Mouse (Mus musculus) embryonic facial prominence, embryonic 14.5 days (tissue): ENCODE measurements around the gene Myo1c. TPM values are rescaled to one million over a fixed set of nuclear protein-coding genes. Genes with fewer than 3 reads are reported as not detected.

ENCODE experiments used
- ATAC-seq: fragments of 200-750 bp; cut with Nextera tagmentation; 2 replicates; pipeline ENCODE4 v1.8.0; 2017; ENCODE audit warnings: low read depth, moderate number of reproducible peaks, moderate TSS enrichment
- DNase-seq: peaks from one replicate; pipeline ENCODE4 v3.0.0-alpha.2; 2015; ENCODE audit warnings: low spot score
- H3K27ac ChIP-seq: fragments of 300-500 bp; sonication (generic); replicated peaks from 2 replicates; pipeline ENCODE4 v1.5.1; 2014; ENCODE audit warnings: low read depth, mild to moderate bottlenecking, low read length, moderate library complexity
- H3K27me3 ChIP-seq: fragments of 300-500 bp; sonication (generic); replicated peaks from 2 replicates; pipeline ENCODE4 v1.6.1; 2014; ENCODE audit warnings: low read length; ENCODE audit not compliant: control insufficient read depth, insufficient read depth
- H3K36me3 ChIP-seq: fragments of 300-500 bp; sonication (generic); 2 replicates; pipeline ENCODE4 v1.6.1; 2014; ENCODE audit warnings: low read length, mixed read lengths; ENCODE audit not compliant: control insufficient read depth, insufficient read depth
- H3K4me1 ChIP-seq: fragments of 300-500 bp; sonication (generic); 2 replicates; pipeline ENCODE4 v1.6.1; 2014; ENCODE audit warnings: antibody characterized with exemption, low read length; ENCODE audit not compliant: control insufficient read depth, insufficient read depth
- H3K4me2 ChIP-seq: fragments of 300-500 bp; sonication (generic); 2 replicates; pipeline ENCODE4 v1.6.1; 2014; ENCODE audit warnings: low read depth, mild to moderate bottlenecking, low read length, moderate library complexity, mixed read lengths
- H3K4me3 ChIP-seq: fragments of 300-500 bp; sonication (generic); 2 replicates; pipeline ENCODE4 v1.5.1; 2014; ENCODE audit warnings: low read depth, mild to moderate bottlenecking, low read length
- H3K9ac ChIP-seq: fragments of 300-500 bp; sonication (generic); 2 replicates; pipeline ENCODE4 v1.6.1; 2014; ENCODE audit warnings: low read depth, mild to moderate bottlenecking, low read length, moderate library complexity, mixed read lengths
- H3K9me3 ChIP-seq: fragments of 300-500 bp; sonication (generic); 2 replicates; pipeline ENCODE4 v1.6.1; 2016; ENCODE audit warnings: low read length; ENCODE audit not compliant: control insufficient read depth
- WGBS: fragments of 180-500 bp; shearing (Covaris S2); extraction: QIAGEN DNeasy Blood & Tissue Kit; methylation state at CpG from one replicate; pipeline ENCODE4 v1.1.7; 2014; 5-methylcytosine and 5-hydroxymethylcytosine counted together
- polyA plus RNA-seq: library from polyadenylated mRNA; unstranded; fragments of >200 nt; fragmentation: Nextera tagmentation; extraction: Ambion mirVana; gene quantifications from 2 replicates; pipeline ENCODE4 v1.2.1, GENCODE M21; 2014

Gene Myo1c
- polyA plus RNA-seq, result 45.5 and 49.7 TPM in 2 replicates

GRCm38 (mm10) chr11:75650311-75650710, at the start of gene Myo1c:
Gene Myo1c (plus strand): TSS chr11:75650504.
- no peak for ATAC-seq
- H3K4me1 ChIP-seq, result peaks cover 29% of the 10 kb centered on the region
- no peak for DNase-seq
- H3K27ac ChIP-seq, result peak within 1 kb of the TSS; percentile 77
- peak within 1 kb of the TSS; percentile 68 for H3K4me3 ChIP-seq
- H3K9ac ChIP-seq, result peak within 1 kb of the TSS; percentile 80
- H3K9me3 ChIP-seq, result no peaks in the 10 kb centered on the region
- H3K36me3 ChIP-seq, result no peaks in the 10 kb centered on the region
- H3K4me2 ChIP-seq, result peak within 1 kb of the TSS; percentile 90
- 67% methylated on average over 7 of the region's 7 CpGs for WGBS
- H3K27me3 ChIP-seq, result peaks cover 8% of the 10 kb centered on the region; the same call in 1 of the 2 replicates

GRCm38 (mm10) chr11:75604826-75605225, 45.5 kb upstream of the Myo1c start:
- Histone ChIP-seq H3K9ac (no peak overlapping the region), H3K4me2 (no peak overlapping the region), H3K4me3 (no peak overlapping the region), H3K9me3 (no peaks in the 10 kb centered on the region), H3K27ac (no peak overlapping the region), H3K36me3 (peaks cover 82% of the 10 kb centered on the region), H3K27me3 (no peaks in the 10 kb centered on the region), H3K4me1 (no peaks in the 10 kb centered on the region)
- no peak for ATAC-seq
- 91% methylated on average over 5 of the region's 5 CpGs for WGBS
- DNase-seq, result no peak

DNA sequence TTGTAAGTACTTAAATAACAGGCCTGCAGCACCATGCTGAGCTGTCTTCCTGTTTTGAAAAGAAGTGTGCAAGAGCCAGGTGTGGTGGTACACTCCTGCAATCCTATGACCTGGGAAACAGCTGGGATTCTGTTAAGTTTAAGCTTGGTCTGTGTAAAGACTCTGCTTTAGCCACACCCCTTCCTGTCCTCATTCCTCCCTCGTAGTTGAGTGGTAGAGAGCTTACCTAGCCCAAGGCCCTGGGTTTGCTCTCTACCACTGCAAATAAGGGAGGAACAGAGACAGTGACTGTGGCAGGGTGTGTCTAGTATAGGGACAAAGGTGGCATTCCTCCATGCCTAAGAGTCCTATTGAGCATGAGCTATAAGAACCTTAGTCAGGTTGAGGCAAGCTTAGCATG, 45.0 kb upstream of the Myo1c start:
- Histone ChIP-seq H3K27me3 (no peaks in the 10 kb centered on the region), H3K9ac (no peak overlapping the region), H3K9me3 (no peaks in the 10 kb centered on the region), H3K4me2 (no peak overlapping the region), H3K4me1 (no peaks in the 10 kb centered on the region), H3K36me3 (peaks cover 82% of the 10 kb centered on the region), H3K4me3 (no peak overlapping the region), H3K27ac (no peak overlapping the region)
- no peak for ATAC-seq
- no peak for DNase-seq
- whole genome bisulfite sequencing, result 47% methylated on average over 1 of the region's 1 CpGs

- Histone ChIP-seq H3K9ac (no peak overlapping the region), H3K27ac (no peak overlapping the region), H3K9me3 (no peaks in the 10 kb centered on the region), H3K4me3 (no peak overlapping the region), H3K27me3 (no peaks in the 10 kb centered on the region), H3K4me2 (no peak overlapping the region), H3K36me3 (peaks cover 82% of the 10 kb centered on the region), H3K4me1 (no peaks in the 10 kb centered on the region)
- 93% methylated on average over 5 of the region's 5 CpGs for WGBS
- no peak for ATAC-seq
- no peak for DNase-seq
Measured at GRCm38 (mm10) chr11:75608776-75609175, 41.5 kb upstream of the Myo1c start.

GRCm38 (mm10) chr11:75610021-75610420, 40.3 kb upstream of the Myo1c start:
- H3K9ac ChIP-seq, result no peak overlapping the region

DNA sequence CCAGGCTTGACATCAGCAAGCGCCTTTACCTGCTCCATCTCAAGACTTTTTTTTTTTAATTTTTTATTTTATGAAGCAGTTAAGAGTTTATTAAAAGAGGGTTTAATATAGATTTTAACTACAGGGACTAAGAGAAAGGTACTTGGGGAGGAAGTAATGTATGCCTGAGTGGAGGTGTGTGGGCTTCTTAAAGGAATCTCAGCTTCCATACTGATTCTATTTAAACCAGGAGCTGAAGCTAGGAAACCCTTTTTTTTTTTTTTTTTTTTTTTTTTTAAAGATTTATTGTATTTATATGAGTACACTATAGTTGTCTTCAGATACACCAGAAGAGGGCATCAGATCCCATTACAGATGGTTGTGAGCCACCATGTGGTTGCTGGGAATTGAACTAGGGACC, 35.5 kb upstream of the Myo1c start:
- no peak overlapping the region for H3K4me3 ChIP-seq
- H3K27ac ChIP-seq, result no peak overlapping the region
- ATAC-seq (no peak), DNase-seq (no peak)
- H3K4me1 ChIP-seq, result no peaks in the 10 kb centered on the region
- H3K36me3 ChIP-seq, result peaks cover 79% of the 10 kb centered on the region
- no peak overlapping the region for H3K9ac ChIP-seq
- WGBS, result 98% methylated on average over 1 of the region's 1 CpGs
- H3K27me3 ChIP-seq, result no peaks in the 10 kb centered on the region
- H3K9me3 ChIP-seq, result no peaks in the 10 kb centered on the region
- no peak overlapping the region for H3K4me2 ChIP-seq

More at GRCm38 (mm10) chr11:75610021-75610420, 40.3 kb upstream of the Myo1c start:
- H3K4me3 ChIP-seq, result no peak overlapping the region
- ATAC-seq (no peak), DNase-seq (no peak)
- no peaks in the 10 kb centered on the region for H3K27me3 ChIP-seq
- H3K4me1 ChIP-seq, result no peaks in the 10 kb centered on the region
- 82% methylated on average over 2 of the region's 2 CpGs for WGBS
- peaks cover 84% of the 10 kb centered on the region for H3K36me3 ChIP-seq
- H3K9me3 ChIP-seq, result no peaks in the 10 kb centered on the region
- H3K27ac ChIP-seq, result no peak overlapping the region
- H3K4me2 ChIP-seq, result no peak overlapping the region

- H3K9ac ChIP-seq, result no peak overlapping the region
- H3K27me3 ChIP-seq, result no peaks in the 10 kb centered on the region
- WGBS, result 86% methylated on average over 2 of the region's 2 CpGs
- H3K9me3 ChIP-seq, result no peaks in the 10 kb centered on the region
- no peak overlapping the region for H3K4me2 ChIP-seq
- no peak for DNase-seq
- no peak overlapping the region for H3K4me3 ChIP-seq
- peaks cover 79% of the 10 kb centered on the region for H3K36me3 ChIP-seq
- H3K4me1 ChIP-seq, result no peaks in the 10 kb centered on the region
- no peak overlapping the region for H3K27ac ChIP-seq
- no peak for ATAC-seq
Measured at GRCm38 (mm10) chr11:75615556-75615955, 34.7 kb upstream of the Myo1c start.

GRCm38 (mm10) chr11:75619133-75619532, 31.2 kb upstream of the Myo1c start:
- H3K4me3 ChIP-seq, result no peak overlapping the region
- no peaks in the 10 kb centered on the region for H3K4me1 ChIP-seq
- H3K4me2 ChIP-seq, result no peak overlapping the region
- H3K27ac ChIP-seq, result no peak overlapping the region
- no peaks in the 10 kb centered on the region for H3K9me3 ChIP-seq
- no peak overlapping the region for H3K9ac ChIP-seq
- ATAC-seq (no peak), DNase-seq (no peak)
- WGBS, result 86% methylated on average over 5 of the region's 5 CpGs
- no peaks in the 10 kb centered on the region for H3K27me3 ChIP-seq
- peaks cover 68% of the 10 kb centered on the region for H3K36me3 ChIP-seq

- Histone ChIP-seq H3K9ac (no peak overlapping the region), H3K27me3 (no peaks in the 10 kb centered on the region), H3K9me3 (no peaks in the 10 kb centered on the region), H3K4me2 (no peak overlapping the region), H3K4me3 (no peak overlapping the region), H3K27ac (no peak overlapping the region), H3K4me1 (no peaks in the 10 kb centered on the region), H3K36me3 (peaks cover 66% of the 10 kb centered on the region)
- 90% methylated on average over 12 of the region's 12 CpGs for WGBS
- DNase-seq (no peak), ATAC-seq (0 out of 2 replicates have a peak, but pooled peaks have one; percentile 15)
Measured at GRCm38 (mm10) chr11:75620136-75620780, 30.0 kb upstream of the Myo1c start.
